Mouse (Mus musculus): ENCODE results near the gene Plpp7. TPM values are rescaled to one million over a fixed set of nuclear protein-coding genes. Genes with fewer than 3 reads are reported as not detected.

Plpp7 gene
- polyA plus RNA-seq, 1 experiment, result not detected

DNA sequence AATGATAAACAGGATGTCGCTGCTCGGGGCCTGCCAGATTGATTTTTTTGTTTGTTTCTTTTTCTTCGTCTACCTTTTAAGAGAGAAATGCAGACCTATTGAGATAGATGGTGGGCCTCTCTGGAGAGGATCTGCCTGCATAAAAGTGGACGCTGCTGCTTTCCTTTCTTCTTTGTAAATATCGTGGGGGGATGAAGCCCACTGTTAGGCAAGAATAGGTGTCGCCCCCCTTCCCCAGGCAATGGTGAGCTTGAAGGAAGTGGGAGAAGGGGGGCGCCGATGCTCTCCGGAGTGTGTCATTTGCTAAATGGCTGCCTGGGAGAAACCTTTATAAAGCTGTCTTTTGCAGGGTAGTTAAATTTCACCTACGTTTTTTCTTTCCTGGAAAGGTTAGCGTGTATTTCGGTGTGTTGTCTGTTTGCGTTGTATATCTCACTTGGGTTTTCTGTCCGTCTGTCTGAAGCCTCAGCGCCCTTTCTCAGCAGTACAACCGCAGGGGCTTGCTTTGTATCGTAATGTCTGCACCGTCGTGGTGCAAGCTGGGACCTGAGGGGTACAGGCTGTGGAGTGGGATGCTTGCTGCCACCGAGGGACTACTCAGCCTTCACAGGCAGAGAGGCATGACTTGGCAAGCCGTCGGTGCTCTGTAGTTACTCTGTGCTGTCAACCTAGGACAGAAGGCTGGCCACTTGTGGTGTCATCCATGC, 56.5 kb downstream of the Plpp7 start:
- 1% methylated on average over 22 of the region's 22 CpGs for WGBS
- no peak for TF ChIP-seq POLR2A (IDR thresholded peaks at IDR 0.05; ENCODE audit: borderline replicate concordance, control insufficient read depth, low read depth, low read length)
- TF ChIP-seq CTCF (IDR thresholded peaks at IDR 0.05; ENCODE audit: control insufficient read depth, insufficient read depth, low read length), result no peak
- Histone ChIP-seq H3K4me1 (ENCODE audit: control insufficient read depth, insufficient read depth, low read length) (peaks cover 6% of the 10 kb centered on the region), H3K4me3 (replicated peaks; ENCODE audit: control insufficient read depth, low read depth, low read length) (peak overlapping the region; percentile 78), H3K27ac (ENCODE audit: control insufficient read depth, insufficient read depth, low read depth, low read length, poor library complexity) (peak overlapping the region; percentile 96)

GRCm38 (mm10) chr2:32152367-32153034, 57.2 kb downstream of the Plpp7 start:
- WGBS, result 25% methylated on average over 12 of the region's 12 CpGs
- peak overlapping the region; percentile 96 for H3K27ac ChIP-seq (ENCODE audit: control insufficient read depth, insufficient read depth, low read depth, low read length, poor library complexity)
- TF ChIP-seq CTCF (IDR thresholded peaks at IDR 0.05; ENCODE audit: control insufficient read depth, insufficient read depth, low read length) (no peak), POLR2A (IDR thresholded peaks at IDR 0.05; ENCODE audit: borderline replicate concordance, control insufficient read depth, low read depth, low read length) (no peak)
- H3K4me1 ChIP-seq (ENCODE audit: control insufficient read depth, insufficient read depth, low read length), result peaks cover 6% of the 10 kb centered on the region
- H3K4me3 ChIP-seq (replicated peaks; ENCODE audit: control insufficient read depth, low read depth, low read length), result peak overlapping the region; percentile 78

- 37% methylated on average over 13 of the region's 13 CpGs for WGBS
- H3K4me3 ChIP-seq (replicated peaks; ENCODE audit: control insufficient read depth, low read depth, low read length), result no peak overlapping the region
- TF ChIP-seq CTCF (IDR thresholded peaks at IDR 0.05; ENCODE audit: control insufficient read depth, insufficient read depth, low read length) (no peak), POLR2A (IDR thresholded peaks at IDR 0.05; ENCODE audit: borderline replicate concordance, control insufficient read depth, low read depth, low read length) (no peak)
- H3K4me1 ChIP-seq (ENCODE audit: control insufficient read depth, insufficient read depth, low read length), result peaks cover 5% of the 10 kb centered on the region; the same call in 1 of the 2 replicates
- no peak overlapping the region for H3K27ac ChIP-seq (ENCODE audit: control insufficient read depth, insufficient read depth, low read depth, low read length, poor library complexity)
Measured at GRCm38 (mm10) chr2:32153041-32153790, 57.9 kb downstream of the Plpp7 start.

DNA sequence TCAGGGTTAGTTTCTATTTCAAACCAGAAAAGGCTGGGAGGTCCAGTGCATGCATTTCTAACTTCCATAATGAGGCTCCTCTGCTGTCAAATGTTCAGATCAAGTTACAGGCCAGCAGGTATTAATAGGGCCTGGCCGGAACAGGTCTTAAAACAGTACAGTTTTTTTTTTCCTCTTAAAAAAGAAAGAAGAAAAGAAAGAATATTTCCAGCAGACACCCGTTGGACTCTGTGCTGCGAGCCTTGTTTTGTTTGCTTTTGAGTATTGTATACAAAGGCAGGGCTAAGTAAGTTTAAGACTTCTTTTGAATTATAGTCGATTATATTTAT, 58.4 kb downstream of the Plpp7 start:
- H3K4me3 ChIP-seq (replicated peaks; ENCODE audit: control insufficient read depth, low read depth, low read length), result no peak overlapping the region
- H3K4me1 ChIP-seq (ENCODE audit: control insufficient read depth, insufficient read depth, low read length), result peaks cover 5% of the 10 kb centered on the region; the same call in 1 of the 2 replicates

GRCm38 (mm10) chr2:32154334-32154997, 59.1 kb downstream of the Plpp7 start:
- Histone ChIP-seq H3K27ac (ENCODE audit: control insufficient read depth, insufficient read depth, low read depth, low read length, poor library complexity) (no peak overlapping the region; the same call in 1 of the 2 replicates), H3K4me3 (replicated peaks; ENCODE audit: control insufficient read depth, low read depth, low read length) (no peak overlapping the region), H3K4me1 (ENCODE audit: control insufficient read depth, insufficient read depth, low read length) (peaks cover 5% of the 10 kb centered on the region; the same call in 1 of the 2 replicates)
- TF ChIP-seq CTCF (IDR thresholded peaks at IDR 0.05; ENCODE audit: control insufficient read depth, insufficient read depth, low read length) (no peak), POLR2A (IDR thresholded peaks at IDR 0.05; ENCODE audit: borderline replicate concordance, control insufficient read depth, low read depth, low read length) (no peak)
- WGBS, result 35% methylated on average over 9 of the region's 9 CpGs

More for the DNA sequence above, 58.4 kb downstream of the Plpp7 start:
- TF ChIP-seq CTCF (IDR thresholded peaks at IDR 0.05; ENCODE audit: control insufficient read depth, insufficient read depth, low read length) (no peak), POLR2A (IDR thresholded peaks at IDR 0.05; ENCODE audit: borderline replicate concordance, control insufficient read depth, low read depth, low read length) (no peak)
- 43% methylated on average over 4 of the region's 4 CpGs for WGBS
- H3K27ac ChIP-seq (ENCODE audit: control insufficient read depth, insufficient read depth, low read depth, low read length, poor library complexity), result no peak overlapping the region

GRCm38 (mm10) chr2:32154998-32155541, 59.7 kb downstream of the Plpp7 start:
- TF ChIP-seq POLR2A (IDR thresholded peaks at IDR 0.05; ENCODE audit: borderline replicate concordance, control insufficient read depth, low read depth, low read length) (no peak), CTCF (IDR thresholded peaks at IDR 0.05; ENCODE audit: control insufficient read depth, insufficient read depth, low read length) (no peak)
- Histone ChIP-seq H3K4me1 (ENCODE audit: control insufficient read depth, insufficient read depth, low read length) (peaks cover 5% of the 10 kb centered on the region; the same call in 1 of the 2 replicates), H3K4me3 (replicated peaks; ENCODE audit: control insufficient read depth, low read depth, low read length) (no peak overlapping the region), H3K27ac (ENCODE audit: control insufficient read depth, insufficient read depth, low read depth, low read length, poor library complexity) (peak overlapping the region; percentile 28; the same call in 1 of the 2 replicates)
- WGBS, result 20% methylated on average over 7 of the region's 7 CpGs

GRCm38 (mm10) chr2:32155614-32156013, 60.3 kb downstream of the Plpp7 start:
- H3K27ac ChIP-seq (ENCODE audit: control insufficient read depth, insufficient read depth, low read depth, low read length, poor library complexity), result no peak overlapping the region
- H3K4me1 ChIP-seq (ENCODE audit: control insufficient read depth, insufficient read depth, low read length), result peaks cover 5% of the 10 kb centered on the region; the same call in 1 of the 2 replicates
- 49% methylated on average over 6 of the region's 6 CpGs for WGBS
- no peak overlapping the region for H3K4me3 ChIP-seq (replicated peaks; ENCODE audit: control insufficient read depth, low read depth, low read length)
- no peak for TF ChIP-seq POLR2A (IDR thresholded peaks at IDR 0.05; ENCODE audit: borderline replicate concordance, control insufficient read depth, low read depth, low read length)
- no peak for TF ChIP-seq CTCF (IDR thresholded peaks at IDR 0.05; ENCODE audit: control insufficient read depth, insufficient read depth, low read length)

All from bone marrow, adult 2 months (tissue).